Mouse (Mus musculus) layer of hippocampus, adult 8-10 months (tissue): ENCODE measurements around the gene Mrps36. TPM values are rescaled to one million over a fixed set of nuclear protein-coding genes. Genes with fewer than 3 reads are reported as not detected.
A peak's percentile ranks its signal among the peaks of the same experiment; 100 is the strongest.
"Not testable (repeated sequence)": the region's sequence is repeated elsewhere in the genome, so short reads cannot be mapped to it uniquely, and the experiment has no call there.

Experiments
- DNase-seq, 2 experiments: peaks; one replicate each; pipeline ENCODE4 v3.0.0; 2022; ENCODE audit warnings: low spot score in 2 of 2
- total RNA-seq, 4 experiments: library from RNA; stranded (reverse); gene quantifications; 2 replicates each; pipeline ENCODE4 v1.2.4; 2022

The Mrps36 gene
- total RNA-seq, 4 experiments from 2014 or later, result 48.1 to 57.2 (median 53.7) TPM

GRCm38 (mm10) chr13:100732756-100733155 is 11.7 kb downstream of the Mrps36 start:
- DNase-seq, result no peak

DNA sequence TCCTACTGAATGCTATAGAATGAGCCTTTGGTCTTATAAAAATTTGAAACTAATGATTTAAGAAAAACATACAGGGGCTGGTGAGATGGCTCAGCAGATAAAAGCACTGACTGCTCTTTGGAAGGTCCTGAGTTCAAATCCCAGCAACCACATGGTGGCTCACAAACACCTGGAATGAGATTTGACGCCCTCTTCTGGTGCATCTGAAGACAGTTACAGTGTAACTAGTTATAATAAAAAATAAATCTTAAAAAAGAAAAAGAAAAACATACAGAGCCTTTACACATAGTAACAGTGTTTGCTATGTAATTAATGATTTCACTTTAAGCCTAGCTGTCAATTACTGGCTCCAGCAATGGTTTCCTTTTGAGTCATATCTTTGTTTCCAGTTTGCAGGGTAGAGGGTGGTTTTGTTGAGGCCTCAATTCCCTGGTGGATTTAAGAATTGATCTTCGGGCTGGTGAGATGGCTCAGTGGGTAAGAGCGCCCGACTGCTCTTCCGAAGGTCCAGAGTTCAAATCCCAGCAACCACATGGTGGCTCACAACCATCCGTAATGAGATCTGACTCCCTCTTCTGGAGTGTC is 12.9 kb downstream of the Mrps36 start:
- DNase-seq, result not testable (repeated sequence)

DNA sequence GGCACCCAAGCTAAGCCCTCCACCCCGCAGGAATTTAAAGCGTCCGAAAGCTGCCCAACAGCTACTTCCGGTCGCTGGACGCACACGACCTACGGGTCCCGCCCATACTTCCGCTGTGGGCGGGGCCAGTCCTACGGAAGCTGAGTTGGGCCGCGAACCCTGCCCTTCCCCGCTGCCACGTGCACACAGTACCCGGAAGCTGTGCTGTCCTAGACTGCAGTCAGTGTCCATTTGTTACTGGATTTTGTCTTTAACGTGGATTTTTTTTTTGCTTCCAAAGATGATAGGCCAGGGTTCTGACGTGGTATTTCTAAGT is 13.6 kb downstream of the Mrps36 start, which contains the start of gene Cdk7:
Gene Cdk7 (minus strand): TSS at position 79 of the 316 bp plus-strand sequence.
- DNase-seq, result peak; percentile 82 to 90

DNA sequence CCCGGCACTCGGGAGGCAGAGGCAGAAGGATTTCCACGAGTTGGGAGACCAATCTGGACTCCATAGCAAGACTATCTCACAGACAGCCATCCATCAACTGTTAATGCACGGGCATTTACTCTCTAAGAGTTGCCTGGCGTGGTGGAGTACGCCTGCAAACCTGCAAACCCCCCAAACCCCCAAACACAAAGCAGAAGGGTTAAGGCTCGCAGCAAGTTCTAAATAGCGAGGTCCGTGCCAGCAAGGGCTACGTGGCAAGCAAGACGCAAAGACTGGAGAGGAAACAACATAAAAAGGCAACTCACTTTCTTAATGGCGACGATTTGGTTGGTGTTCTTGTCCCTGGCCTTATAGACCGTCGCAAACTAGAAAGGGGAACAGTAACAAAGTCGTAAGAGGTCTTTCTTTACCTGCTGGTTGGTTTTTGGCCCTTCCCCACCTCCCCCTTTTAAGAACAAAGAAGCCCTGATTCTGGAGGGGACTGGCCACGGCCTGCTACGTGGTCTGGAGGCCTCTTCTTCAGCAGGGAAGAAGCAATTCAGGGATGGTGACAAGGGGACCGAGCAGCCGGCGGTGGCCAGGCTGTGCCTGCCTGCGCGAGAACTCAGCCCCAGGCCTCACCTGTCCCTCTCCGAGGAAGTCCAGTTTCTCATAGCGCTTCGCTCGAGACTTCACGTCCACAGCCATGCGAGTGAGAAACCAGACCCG is 14.2 kb downstream of the Mrps36 start:
- no peak for DNase-seq

DNA sequence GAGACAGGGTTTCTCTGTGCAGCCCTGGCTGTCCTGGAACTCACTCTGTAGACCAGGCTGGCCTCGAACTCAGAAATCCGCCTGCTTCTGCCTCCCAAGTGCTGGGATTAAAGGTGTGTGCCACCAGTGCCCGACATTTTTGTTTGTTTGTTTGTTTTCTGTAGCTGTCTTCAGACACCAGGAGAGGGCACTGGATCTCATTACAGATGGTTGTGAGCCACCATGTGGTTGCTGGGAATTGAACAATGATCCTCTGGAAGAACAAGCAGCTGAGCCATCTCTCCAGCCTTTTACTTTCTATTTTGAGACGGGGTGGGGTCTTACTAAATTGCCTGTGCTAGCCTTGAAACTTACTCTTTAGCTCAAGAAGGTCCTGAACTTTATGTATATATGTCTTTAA is 15.9 kb downstream of the Mrps36 start:
- DNase-seq, result not testable (repeated sequence)

- no peak for DNase-seq
Observed at GRCm38 (mm10) chr13:100728086-100728485, 16.4 kb downstream of the Mrps36 start.

- no peak for DNase-seq
Observed at GRCm38 (mm10) chr13:100725194-100725593, 19.3 kb downstream of the Mrps36 start.

- no peak for DNase-seq
Observed at GRCm38 (mm10) chr13:100724051-100724754, 20.3 kb downstream of the Mrps36 start.

DNA sequence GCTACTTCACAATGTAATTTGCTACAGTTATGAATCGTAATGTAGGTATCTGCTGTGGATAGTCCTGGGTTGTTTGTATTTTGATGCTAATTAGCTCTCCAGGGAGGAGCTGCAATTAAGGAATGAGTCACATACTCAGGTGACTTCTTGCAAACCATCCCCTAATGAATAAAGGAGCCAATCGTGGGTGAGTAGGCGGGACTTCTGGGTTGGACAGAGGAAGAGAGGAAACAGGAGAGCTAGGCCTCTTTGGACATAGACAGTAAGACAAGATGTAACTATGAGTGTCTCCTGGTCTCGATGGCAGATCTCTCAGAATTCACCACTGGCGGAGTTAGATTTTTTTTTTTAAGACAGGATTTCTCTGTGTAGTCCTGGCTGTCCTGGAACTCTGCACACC is 22.8 kb downstream of the Mrps36 start:
- DNase-seq, result no peak

- no peak for DNase-seq
Observed at GRCm38 (mm10) chr13:100715467-100715866, 29.0 kb downstream of the Mrps36 start.

DNA sequence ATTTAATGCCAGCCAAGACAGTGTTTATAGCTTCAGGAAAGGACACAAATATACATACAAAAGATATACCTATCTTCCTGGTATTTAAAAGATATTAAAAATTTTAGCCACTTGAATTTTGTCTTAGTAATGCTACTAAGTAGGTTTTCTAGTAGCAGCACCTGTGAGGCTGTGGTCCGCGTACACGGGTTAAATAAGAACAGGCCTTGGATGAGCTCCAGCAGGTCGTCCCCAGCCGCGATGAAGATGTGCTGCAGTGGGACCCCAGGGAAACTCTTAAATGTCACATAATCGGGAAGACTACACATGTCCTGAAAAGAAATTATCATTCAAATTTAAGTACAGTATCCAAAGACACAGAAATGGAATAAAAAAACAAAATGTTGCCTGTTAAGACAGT is 38.3 kb downstream of the Mrps36 start:
- no peak for DNase-seq

GRCm38 (mm10) chr13:100703468-100703867 is 41.0 kb downstream of the Mrps36 start:
- DNase-seq, result no peak

DNA sequence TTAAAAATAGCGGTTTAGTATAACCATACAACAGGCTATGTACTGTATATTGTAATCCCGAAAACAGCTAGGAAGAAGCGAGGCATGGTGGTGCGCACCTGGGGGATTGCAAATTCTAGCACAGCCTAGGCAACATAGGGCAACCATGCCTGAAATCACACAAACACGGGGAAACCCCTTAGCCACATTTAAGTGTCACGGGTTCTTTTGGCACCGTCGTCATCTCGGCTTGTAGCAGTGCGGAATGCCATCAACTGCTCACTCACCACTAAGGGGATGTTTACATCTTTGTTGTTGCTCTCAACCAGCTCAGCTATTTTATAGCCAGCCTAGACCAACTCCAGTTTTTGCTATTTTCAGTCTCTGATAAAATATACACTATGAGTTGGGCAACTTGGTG is 45.6 kb downstream of the Mrps36 start:
- no peak for DNase-seq

DNA sequence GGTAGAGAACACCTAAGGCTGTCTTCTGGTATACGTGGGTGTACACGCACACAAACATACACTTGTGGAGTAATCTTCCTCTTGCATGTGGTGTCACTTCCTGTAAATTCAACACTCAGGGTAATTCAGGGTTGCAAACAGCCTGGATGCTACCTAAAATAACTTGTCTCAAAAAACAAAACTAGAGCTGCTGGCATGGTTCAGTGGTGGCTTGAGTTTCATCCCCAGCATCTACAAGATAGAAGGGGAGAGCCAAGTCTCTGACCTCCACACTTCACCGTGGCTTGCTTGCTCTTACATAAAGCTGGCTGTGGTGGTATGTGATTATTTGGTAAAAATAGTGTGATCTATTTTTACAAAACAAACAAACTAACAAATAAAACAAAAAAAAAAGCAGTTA is 46.9 kb downstream of the Mrps36 start:
- DNase-seq, result no peak

- no peak for DNase-seq
Observed at GRCm38 (mm10) chr13:100687513-100687912, 56.9 kb downstream of the Mrps36 start.

Other genes with a start within 250 kb of the Mrps36 start
- 10 to 100 TPM in 3 of 4 experiments, 1 to 10 TPM in 1; 10.0 to 14.1 (median 11.3) TPM for gene Ocln, start 191.9 kb downstream of the Mrps36 start, total RNA-seq
- 1 to 10 TPM; 1.5 to 2.3 (median 1.5) TPM for gene Marveld2, start 127.7 kb downstream of the Mrps36 start, total RNA-seq
- 10 to 100 TPM; 84.4 to 91.1 (median 87.4) TPM for gene Ak6, start 93.7 kb downstream of the Mrps36 start, total RNA-seq
- 10 to 100 TPM; 15.4 to 18.9 (median 15.7) TPM for gene Rad17, start 93.6 kb downstream of the Mrps36 start, total RNA-seq
- 10 to 100 TPM; 16.1 to 27.4 (median 22.3) TPM for gene Taf9, start 93.1 kb downstream of the Mrps36 start, total RNA-seq
- under 1 TPM in 3 of 4 experiments, not detected in 1; 0.12 to 0.38 (median 0.18) TPM for gene Ccdc125, start 74.9 kb downstream of the Mrps36 start, total RNA-seq
- gene Cdk7, start 13.7 kb downstream of the Mrps36 start, total RNA-seq, result 10 to 100 TPM; 38.7 to 47.0 (median 42.0) TPM
- gene Cenph, start 31.2 kb upstream of the Mrps36 start, total RNA-seq, result under 1 TPM in 3 of 4 experiments, not detected in 1; 0.33 to 0.90 (median 0.43) TPM
- gene Ccnb1, start 41.9 kb upstream of the Mrps36 start, total RNA-seq, result 1 to 10 TPM in 1 of 4 experiments, under 1 TPM in 3; 0.34 to 1.2 (median 0.40) TPM
- gene Slc30a5, start 88.8 kb upstream of the Mrps36 start, total RNA-seq, result 10 to 100 TPM; 35.5 to 39.0 (median 37.7) TPM